Mouse (Mus musculus): Measurements from ENCODE around the gene Btbd11. TPM values are rescaled to one million over a fixed set of nuclear protein-coding genes. Genes with fewer than 3 reads are reported as not detected.
"Not testable (repeated sequence)": the region's sequence is repeated elsewhere in the genome, so short reads cannot be mapped to it uniquely, and the experiment has no call there.

Gene Btbd11
- polyA plus RNA-seq, 3 experiments from 2014 or later, result 6.2 to 6.9 (median 6.6) TPM

DNA sequence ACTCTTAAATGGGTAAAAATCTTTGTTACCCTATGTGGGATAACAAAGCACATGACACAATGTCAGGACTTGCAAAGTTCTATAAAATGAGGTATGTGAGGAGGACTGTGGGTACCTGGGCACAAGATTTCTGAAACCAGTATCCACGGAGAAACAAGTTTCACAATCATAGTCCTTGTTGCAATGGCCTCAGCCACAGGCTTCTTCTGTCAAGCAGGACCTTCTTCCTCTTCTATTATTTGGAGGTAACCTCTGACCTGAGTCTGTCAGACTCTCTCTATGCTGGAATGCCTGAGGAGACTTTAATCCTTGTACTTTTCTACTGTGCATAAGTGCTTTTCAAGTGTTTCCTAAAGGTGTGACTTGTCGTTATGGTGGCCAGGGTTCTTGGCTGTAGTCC is 307.8 kb downstream of the Btbd11 start:
- ATAC-seq, result not testable (repeated sequence)

GRCm38 (mm10) chr10:85699721-85700120 is 313.1 kb downstream of the Btbd11 start:
- ATAC-seq, result no peak

GRCm38 (mm10) chr10:85709790-85710189 is 323.2 kb downstream of the Btbd11 start:
- ATAC-seq, result not testable (repeated sequence)

Other genes starting within 250 kb of the Btbd11 start
- gene Cry1, start 201.8 kb upstream of the Btbd11 start, polyA plus RNA-seq (2017; shearing (Covaris generic)), result 1 to 10 TPM; 4.1 to 7.8 (median 5.3) TPM